28 mouse cellular contexts compared by ENCODE assay signal in the genomic region with DNA sequence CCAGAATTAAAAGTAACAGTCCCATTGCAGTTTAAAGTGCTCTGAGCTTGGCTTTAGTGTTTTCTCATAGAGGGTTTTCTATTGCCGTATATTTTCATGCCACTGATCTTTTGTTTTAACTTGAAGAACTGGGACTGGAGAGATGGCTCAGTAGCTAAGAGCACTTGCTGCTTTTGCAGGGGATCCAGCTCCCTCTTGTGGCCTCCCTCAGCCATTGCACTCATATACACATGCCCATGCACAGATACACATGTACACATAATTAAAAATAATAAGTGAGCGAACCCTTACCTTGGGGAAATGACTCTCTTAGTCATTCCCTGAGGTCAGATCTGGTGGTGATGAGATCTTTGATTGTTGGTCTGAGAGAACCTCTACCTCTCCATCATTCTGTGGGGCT.
DNase-seq lines count a peak whose midpoint lies in the region; ATAC-seq and TF ChIP-seq lines count a peak whose summit lies in the region.
"Had no signal": no experiment of that assay in that cellular context is flagged by ENCODE, and none has a peak within 500 bp of the region (broad histone marks: within the 10 kb centered on the region; RNA-seq: fewer than 3 reads in every experiment).

No protein-coding gene starts in this region.

- no peak for ATAC-seq in forebrain, postnatal 0 days
- ATAC-seq in forebrain, embryonic 16.5 days: no peak
- no peak for ATAC-seq in midbrain, postnatal 0 days (ENCODE audit: low FRiP score)
- no peak for ATAC-seq in midbrain, embryonic 14.5 days (ENCODE audit: low FRiP score, low TSS enrichment)
- ATAC-seq in Patski: no peak
- ATAC-seq in lung, postnatal 0 days: no peak
- ATAC-seq: activated CD4-positive, CD25-positive, alpha-beta regulatory T cell, adult 4 months; CD4-positive, CD25-positive, alpha-beta regulatory T cell, adult 4 months; forebrain, embryonic 14.5 days; liver, embryonic 12.5 days; midbrain, embryonic 16.5 days had no signal

- H3K27me3 ChIP-seq in forebrain, postnatal 0 days (ENCODE audit: insufficient read depth, low read length): no peaks in the 10 kb centered on the region
- H3K27me3 ChIP-seq in forebrain, embryonic 16.5 days (replicated peaks; ENCODE audit: control insufficient read depth, insufficient read depth, low read length): no peaks in the 10 kb centered on the region
- H3K27me3 ChIP-seq in midbrain, postnatal 0 days (ENCODE audit: insufficient read depth, low read length): no peaks in the 10 kb centered on the region
- no peaks in the 10 kb centered on the region for H3K27me3 ChIP-seq in midbrain, embryonic 14.5 days (ENCODE audit: control insufficient read depth, insufficient read depth, low read length)
- H3K27me3 ChIP-seq in Patski: peaks cover 4% of the 10 kb centered on the region
- H3K27me3 ChIP-seq in lung, postnatal 0 days (replicated peaks; ENCODE audit: insufficient read depth, low read length): no peaks in the 10 kb centered on the region
- H3K27me3 ChIP-seq: embryonic facial prominence, embryonic 15.5 days; heart, embryonic 12.5 days; hindbrain, embryonic 12.5 days; limb, embryonic 12.5 days; liver, embryonic 12.5 days had no signal

- POLR2A ChIA-PET in Patski (lab: Charles Lee): no interaction called here

- no peak for DNase-seq in forebrain, postnatal 0 days
- no peak for DNase-seq in midbrain, postnatal 0 days (ENCODE audit: low spot score)
- no peak for DNase-seq in midbrain, embryonic 14.5 days
- DNase-seq in Patski (ENCODE audit: low read depth, low spot score): no peak
- DNase-seq in cerebellum, adult 11 months: no peak
- no peak for DNase-seq in lung, postnatal 25 days (ENCODE audit: low spot score)
- DNase-seq in lung, postnatal 0 days (ENCODE audit: low spot score): no peak
- DNase-seq: adrenal gland, postnatal 10 days; cerebellum, adult 9-10 months; gastrocnemius, postnatal 25 days; heart, adult 18-20 months; heart, postnatal 10 days; kidney, adult 2 months; kidney, postnatal 25 days; lung, adult 2 months; thymus, adult 18-20 months; thymus, postnatal 4 days had no signal

- no peaks in the 10 kb centered on the region for H3K4me1 ChIP-seq in forebrain, postnatal 0 days (ENCODE audit: insufficient read depth)
- H3K4me1 ChIP-seq in forebrain, embryonic 16.5 days (replicated peaks; ENCODE audit: control insufficient read depth, insufficient read depth, low read length): no peaks in the 10 kb centered on the region
- no peaks in the 10 kb centered on the region for H3K4me1 ChIP-seq in midbrain, postnatal 0 days (ENCODE audit: insufficient read depth, low read length)
- H3K4me1 ChIP-seq in midbrain, embryonic 14.5 days (ENCODE audit: control insufficient read depth, insufficient read depth, low read length): no peaks in the 10 kb centered on the region
- no peaks in the 10 kb centered on the region for H3K4me1 ChIP-seq in lung, postnatal 0 days (ENCODE audit: insufficient read depth, low read depth, low read length)
- H3K4me1 ChIP-seq: embryonic facial prominence, embryonic 15.5 days; heart, embryonic 12.5 days; hindbrain, embryonic 12.5 days; limb, embryonic 12.5 days; liver, embryonic 12.5 days had no signal

- H3K9me3 ChIP-seq in forebrain, postnatal 0 days (ENCODE audit: low read length): 0 out of 2 replicates have a peak, but pooled peaks cover 10% of the 10 kb centered on the region
- peaks cover 2% of the 10 kb centered on the region; the same call in 1 of the 2 replicates for H3K9me3 ChIP-seq in forebrain, embryonic 16.5 days (ENCODE audit: control insufficient read depth, low read length)
- no peaks in the 10 kb centered on the region for H3K9me3 ChIP-seq in midbrain, postnatal 0 days (ENCODE audit: low read length)
- peaks cover 14% of the 10 kb centered on the region for H3K9me3 ChIP-seq in midbrain, embryonic 14.5 days (ENCODE audit: control insufficient read depth, low read length)
- no peaks in the 10 kb centered on the region for H3K9me3 ChIP-seq in lung, postnatal 0 days (ENCODE audit: low read length)
- H3K9me3 ChIP-seq: embryonic facial prominence, embryonic 15.5 days had no signal

- in situ Hi-C loops in Patski (cut with MboI; ENCODE audit: low pct_unique_long_range_greater_than_20kb): no loop called here

- no peaks in the 10 kb centered on the region for H3K36me3 ChIP-seq in forebrain, postnatal 0 days (ENCODE audit: insufficient read depth)
- no peaks in the 10 kb centered on the region for H3K36me3 ChIP-seq in forebrain, embryonic 16.5 days (ENCODE audit: control insufficient read depth, insufficient read depth)
- no peaks in the 10 kb centered on the region for H3K36me3 ChIP-seq in midbrain, postnatal 0 days (ENCODE audit: insufficient read depth, low read length)
- no peaks in the 10 kb centered on the region for H3K36me3 ChIP-seq in midbrain, embryonic 14.5 days (ENCODE audit: control insufficient read depth, insufficient read depth, low read length)
- H3K36me3 ChIP-seq in lung, postnatal 0 days (ENCODE audit: insufficient read depth, low read length): no peaks in the 10 kb centered on the region
- H3K36me3 ChIP-seq: embryonic facial prominence, embryonic 15.5 days; heart, embryonic 12.5 days; hindbrain, embryonic 12.5 days; limb, embryonic 12.5 days; liver, embryonic 12.5 days had no signal

- 0 out of 2 replicates have a peak, but pooled peaks have one; percentile 25 for TF ChIP-seq CTCF in forebrain, postnatal 0 days (IDR thresholded peaks at IDR 0.05; ENCODE audit: low read depth)
- TF ChIP-seq CTCF in midbrain, postnatal 0 days (IDR thresholded peaks at IDR 0.05): peak; percentile 26; the same call in 1 of the 2 replicates
- peak; percentile 54 for TF ChIP-seq CTCF in Patski (IDR thresholded peaks at IDR 0.05)
- TF ChIP-seq CTCF in lung, postnatal 0 days (IDR thresholded peaks at IDR 0.05): no peak

- no peak overlapping the region for H3K4me3 ChIP-seq in forebrain, postnatal 0 days (ENCODE audit: low read depth, low read length)
- H3K4me3 ChIP-seq in forebrain, embryonic 16.5 days (replicated peaks; ENCODE audit: low read length): no peak overlapping the region
- H3K4me3 ChIP-seq in midbrain, postnatal 0 days (ENCODE audit: low read depth, low read length): no peak overlapping the region
- no peak overlapping the region for H3K4me3 ChIP-seq in midbrain, embryonic 14.5 days (replicated peaks; ENCODE audit: low read depth, low read length)
- H3K4me3 ChIP-seq in lung, postnatal 0 days (ENCODE audit: low read depth, low read length): no peak overlapping the region
- H3K4me3 ChIP-seq: embryonic facial prominence, embryonic 15.5 days; heart, embryonic 12.5 days; hindbrain, embryonic 12.5 days; limb, embryonic 12.5 days; liver, embryonic 12.5 days had no signal

- no peak overlapping the region for H3K4me2 ChIP-seq in forebrain, postnatal 0 days (ENCODE audit: low read depth)
- H3K4me2 ChIP-seq in forebrain, embryonic 16.5 days (ENCODE audit: low read length): no peak overlapping the region
- no peak overlapping the region for H3K4me2 ChIP-seq in midbrain, postnatal 0 days (ENCODE audit: low read depth, low read length, poor library complexity, severe bottlenecking)
- H3K4me2 ChIP-seq in midbrain, embryonic 14.5 days (ENCODE audit: low read length): no peak overlapping the region
- no peak overlapping the region for H3K4me2 ChIP-seq in lung, postnatal 0 days (replicated peaks; ENCODE audit: low read depth, low read length)
- H3K4me2 ChIP-seq: embryonic facial prominence, embryonic 15.5 days; heart, embryonic 12.5 days; hindbrain, embryonic 12.5 days; limb, embryonic 12.5 days; liver, embryonic 12.5 days had no signal

- no peak for TF ChIP-seq EP300 in lung, postnatal 0 days (IDR thresholded peaks at IDR 0.05)

- H3K27ac ChIP-seq in forebrain, postnatal 0 days (ENCODE audit: low read depth, low read length): no peak overlapping the region
- no peak overlapping the region for H3K27ac ChIP-seq in forebrain, embryonic 16.5 days (ENCODE audit: low read length)
- H3K27ac ChIP-seq in midbrain, postnatal 0 days (ENCODE audit: low read depth, low read length): no peak overlapping the region
- no peak overlapping the region for H3K27ac ChIP-seq in midbrain, embryonic 14.5 days (replicated peaks; ENCODE audit: low read depth, low read length)
- H3K27ac ChIP-seq in lung, postnatal 0 days (ENCODE audit: low read length): no peak overlapping the region
- H3K27ac ChIP-seq: embryonic facial prominence, embryonic 15.5 days; hindbrain, embryonic 12.5 days; limb, embryonic 12.5 days; liver, embryonic 12.5 days; macrophage had no signal

- H3K9ac ChIP-seq in forebrain, postnatal 0 days: no peak overlapping the region
- H3K9ac ChIP-seq in forebrain, embryonic 16.5 days (replicated peaks; ENCODE audit: low read depth, low read length): no peak overlapping the region
- H3K9ac ChIP-seq in midbrain, postnatal 0 days (replicated peaks; ENCODE audit: low read length, poor library complexity, severe bottlenecking): no peak overlapping the region
- no peak overlapping the region for H3K9ac ChIP-seq in midbrain, embryonic 14.5 days (replicated peaks; ENCODE audit: low read length)
- no peak overlapping the region for H3K9ac ChIP-seq in lung, postnatal 0 days (replicated peaks; ENCODE audit: low read depth)
- H3K9ac ChIP-seq: embryonic facial prominence, embryonic 15.5 days; heart, embryonic 12.5 days; hindbrain, embryonic 12.5 days; limb, embryonic 12.5 days; liver, embryonic 12.5 days had no signal

- CTCF ChIA-PET in Patski (lab: Charles Lee): interaction anchor here (1.5 kb wide), 1 partner anchor 24 kb away, joined by 4 read pairs; no protein-coding TSS in a partner anchor

- WGBS in forebrain, postnatal 0 days: 89% methylated on average over 2 of the region's 2 CpGs
- WGBS in forebrain, embryonic 16.5 days: 95% methylated on average over 2 of the region's 2 CpGs
- 97% methylated on average over 2 of the region's 2 CpGs for WGBS in midbrain, postnatal 0 days
- 95% methylated on average over 2 of the region's 2 CpGs for WGBS in midbrain, embryonic 14.5 days
- WGBS in lung, postnatal 0 days: 81% methylated on average over 2 of the region's 2 CpGs
